Mouse (Mus musculus): ENCODE data around the gene Snrnp35.

- TF ChIP-seq CTCF (conservative IDR thresholded peaks at IDR 0.05; ENCODE audit: insufficient read depth, insufficient read length, low read depth, low read length) (no peak), POLR2A (IDR thresholded peaks at IDR 0.05; ENCODE audit: low read depth, low read length) (no peak)
These were observed 18.6 kb downstream of the Snrnp35 start for GRCm38 (mm10) chr5:124501541-124501940.

Measured in kidney, adult 2 months (tissue).